Mouse (Mus musculus): ENCODE results near the gene Ube2l3.
"Not testable (repeated sequence)": the region's sequence is repeated elsewhere in the genome, so short reads cannot be mapped to it uniquely, and the experiment has no call there.

The Ube2l3 gene

DNA sequence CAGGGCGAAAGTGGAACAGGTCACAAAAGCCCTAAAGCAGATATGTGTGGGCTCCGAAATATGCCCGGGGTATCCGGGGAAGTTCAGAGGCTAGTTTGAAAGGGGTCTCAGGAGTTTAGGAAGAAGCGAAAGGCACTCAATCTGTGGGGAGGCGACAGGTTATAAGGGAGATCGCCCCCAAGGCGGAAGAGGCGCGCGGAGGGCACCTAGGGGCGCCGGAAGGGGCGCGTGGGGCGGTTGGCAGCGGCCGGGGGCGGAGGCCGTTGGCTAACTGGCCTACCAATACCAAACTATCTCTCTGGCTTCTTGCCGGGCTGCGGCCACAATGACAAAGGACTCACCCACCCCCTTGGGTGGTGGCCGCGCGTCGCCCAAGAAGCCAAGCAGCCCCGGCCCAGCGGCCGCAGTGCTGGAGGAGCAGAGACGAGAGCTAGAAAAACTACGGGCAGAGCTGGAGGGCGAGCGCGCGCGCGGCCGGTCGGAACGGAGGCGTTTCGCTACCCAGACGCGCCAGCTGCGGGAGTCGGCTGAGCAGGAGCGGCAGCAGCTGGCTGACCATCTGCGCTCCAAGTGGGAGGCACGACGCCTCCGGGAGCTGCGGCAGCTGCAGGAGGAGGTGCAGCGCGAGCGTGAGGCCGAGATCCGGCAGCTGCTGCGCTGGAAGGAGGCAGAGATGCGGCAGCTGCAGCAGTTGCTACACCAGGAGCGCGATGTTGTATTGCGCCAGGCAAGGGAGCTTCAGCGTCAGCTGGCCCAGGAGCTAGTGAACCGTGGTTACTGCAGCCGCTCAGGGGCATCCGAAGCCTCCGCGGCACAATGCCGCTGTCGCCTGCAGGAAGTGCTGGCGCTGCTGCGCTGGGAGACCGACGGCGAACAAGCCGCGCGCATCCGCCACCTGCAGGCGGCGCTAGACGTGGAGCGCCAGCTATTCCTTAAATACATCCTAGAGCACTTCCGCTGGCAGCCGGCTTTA is 6.2 kb upstream of the Ube2l3 start, which contains the start of gene Rimbp3:
Gene Rimbp3, plus strand, starts transcription at position 215 of the 973 bp plus-strand sequence.
- peak; percentile 77 to 91 for DNase-seq (ENCODE audit: low spot score in 2 of 2)

GRCm38 (mm10) chr16:17204990-17205389 is 2.5 kb upstream of the Ube2l3 start:
- DNase-seq (ENCODE audit: low spot score in 2 of 2): peak in 1 of 2 experiments; percentile 10

DNA sequence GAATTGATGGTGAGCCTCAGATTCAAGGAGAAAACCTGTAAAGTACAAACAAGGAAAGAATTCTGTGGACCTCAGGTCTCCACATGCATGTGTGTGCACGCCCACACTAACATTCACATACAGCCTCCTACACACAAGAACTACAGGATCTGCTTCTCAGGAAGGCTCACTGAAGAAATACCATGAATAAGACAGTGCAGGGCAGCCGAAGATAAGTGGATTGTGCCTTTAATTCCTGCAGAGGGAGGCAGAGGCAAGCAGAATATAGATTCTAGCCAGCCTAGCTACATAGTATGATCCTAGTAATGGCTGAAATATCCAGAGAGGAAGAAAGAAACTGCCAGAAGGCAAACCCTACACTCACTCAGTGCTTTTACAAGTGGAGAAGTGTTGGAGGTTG is 472 bp downstream of the Ube2l3 start:
- DNase-seq (ENCODE audit: low spot score in 2 of 2): no peak

GRCm38 (mm10) chr16:17200953-17201707 is 1.3 kb downstream of the Ube2l3 start:
- DNase-seq (ENCODE audit: low spot score in 2 of 2): peak; percentile 57 to 77

GRCm38 (mm10) chr16:17200121-17200952 is 2.1 kb downstream of the Ube2l3 start:
- no peak for DNase-seq (ENCODE audit: low spot score in 2 of 2)

- no peak for DNase-seq (ENCODE audit: low spot score in 2 of 2)
These were observed 8.6 kb downstream of the Ube2l3 start for GRCm38 (mm10) chr16:17193823-17194222.

DNA sequence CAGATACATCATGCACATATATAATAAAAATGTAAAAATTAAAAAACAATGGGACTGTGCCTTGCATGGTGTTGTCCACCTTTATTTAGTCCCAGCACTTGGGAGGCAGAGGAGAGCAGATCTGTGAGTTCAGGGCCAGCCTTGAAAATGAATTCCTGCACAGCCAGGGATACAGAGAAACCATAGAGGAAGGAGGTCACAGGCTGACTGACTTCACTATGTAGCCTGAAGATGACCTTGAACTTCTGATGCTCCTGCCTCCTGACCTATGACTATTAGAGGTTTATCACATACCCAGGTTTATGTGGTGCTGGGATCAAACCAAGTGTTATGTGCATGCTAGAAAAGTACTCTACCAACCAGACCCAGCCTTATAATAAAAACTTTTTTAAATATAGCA is 17.0 kb downstream of the Ube2l3 start:
- DNase-seq (ENCODE audit: low spot score in 2 of 2): no peak

DNA sequence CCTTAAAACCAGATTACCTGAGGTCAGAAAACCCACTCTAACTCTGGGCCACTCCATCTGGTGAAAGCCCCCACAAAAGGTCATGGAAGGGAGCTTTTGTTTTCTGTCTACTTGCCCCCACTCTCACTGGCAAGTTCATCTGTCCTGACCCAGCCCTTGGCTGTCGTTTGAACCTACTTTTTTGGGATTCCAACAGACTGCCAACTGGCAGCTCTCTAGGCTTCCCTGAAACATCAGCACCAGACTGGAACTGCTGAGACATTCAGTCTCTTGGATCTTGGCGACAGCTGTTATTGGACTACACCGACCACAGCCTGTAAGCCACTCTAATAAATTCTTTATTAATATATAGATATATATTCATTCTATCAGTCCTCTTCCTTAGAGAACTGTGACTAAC is 19.4 kb downstream of the Ube2l3 start:
- DNase-seq (ENCODE audit: low spot score in 2 of 2): no peak

- no peak for DNase-seq (ENCODE audit: low spot score in 2 of 2)
These were observed 20.3 kb downstream of the Ube2l3 start for GRCm38 (mm10) chr16:17182136-17182535.

DNA sequence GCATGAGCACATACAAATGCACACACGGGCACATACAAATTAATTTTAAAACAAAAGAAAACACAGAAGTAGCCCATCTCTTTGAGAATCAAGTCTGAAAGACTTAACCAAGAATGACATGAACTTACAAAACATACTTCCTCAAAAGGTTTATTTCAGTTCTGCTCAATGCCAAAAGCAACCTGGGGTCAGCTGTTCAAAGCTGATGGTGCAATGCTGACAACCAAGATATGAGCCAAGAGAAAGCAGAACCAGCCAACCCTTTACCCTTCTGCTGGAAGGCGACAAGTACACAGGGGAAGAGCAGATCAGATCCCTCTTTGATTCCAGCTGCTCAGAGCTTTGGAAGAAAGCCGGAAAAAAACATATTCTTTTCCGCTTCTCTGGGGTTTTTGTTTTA is 21.1 kb downstream of the Ube2l3 start:
- DNase-seq (ENCODE audit: low spot score in 2 of 2): no peak

GRCm38 (mm10) chr16:17179706-17180105 is 22.7 kb downstream of the Ube2l3 start:
- DNase-seq (ENCODE audit: low spot score in 2 of 2): no peak

DNA sequence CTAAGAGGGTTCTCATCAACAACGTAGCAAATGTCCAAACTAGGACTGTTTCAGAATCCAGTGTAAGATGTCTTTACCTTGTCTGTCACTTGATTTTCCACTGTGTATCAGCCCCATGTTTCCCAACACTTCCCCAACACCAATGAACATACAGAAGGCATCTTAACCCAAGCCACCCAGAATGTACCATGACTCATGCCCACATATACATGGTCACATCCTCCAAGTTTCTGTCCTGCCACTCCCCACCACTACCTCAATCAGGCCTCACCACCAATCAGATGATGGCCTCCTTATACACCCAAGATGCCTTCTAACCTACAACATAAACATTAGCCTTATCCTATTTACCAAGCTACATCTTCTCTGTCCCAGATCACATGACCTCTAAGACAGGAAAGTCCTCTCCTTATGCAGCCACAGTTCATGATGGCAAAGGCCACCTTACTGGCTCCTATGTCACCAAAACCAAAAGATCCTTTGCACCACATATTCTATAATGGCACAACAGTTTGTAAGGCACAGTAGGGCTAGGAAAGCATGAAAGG is 24.8 kb downstream of the Ube2l3 start:
- DNase-seq (ENCODE audit: low spot score in 2 of 2): no peak

DNA sequence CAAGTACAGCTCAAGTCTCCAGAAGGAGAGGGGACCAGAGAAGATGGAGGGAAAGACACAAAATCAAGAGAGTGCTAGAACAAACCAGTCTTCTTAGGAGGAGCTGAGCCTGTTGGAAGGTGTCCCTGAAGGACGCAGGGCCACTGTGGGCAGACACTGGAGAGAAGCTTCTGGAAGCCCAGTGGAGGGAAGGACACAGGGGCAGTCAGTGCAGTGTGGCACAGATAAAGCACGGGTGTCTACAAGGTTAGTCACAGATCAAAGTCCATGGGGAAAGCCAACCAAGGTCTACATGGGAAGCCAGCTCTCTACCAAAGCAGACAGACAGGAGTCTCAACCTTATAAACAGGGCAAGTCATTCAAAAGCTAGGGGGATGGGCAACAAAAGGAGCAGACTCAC is 26.7 kb downstream of the Ube2l3 start:
- DNase-seq (ENCODE audit: low spot score in 2 of 2): no peak

DNA sequence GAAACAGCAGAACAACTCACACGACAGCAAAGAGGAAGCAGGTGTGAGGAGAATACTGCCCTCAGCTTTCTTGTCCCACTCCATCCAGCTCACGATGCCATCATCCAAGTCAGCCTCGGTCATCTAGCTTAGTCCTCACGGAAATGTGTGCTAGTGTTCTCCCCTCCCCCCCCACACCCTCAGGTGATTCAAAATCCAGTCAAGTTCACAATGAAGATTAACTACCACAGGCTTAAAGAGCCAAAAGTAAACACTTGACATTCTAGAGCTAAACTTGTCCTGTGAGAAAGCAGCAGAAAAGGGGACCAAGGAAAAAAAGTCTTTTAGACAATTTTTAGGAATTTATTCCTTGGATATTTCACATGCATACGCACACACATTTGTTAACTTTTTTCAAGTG is 34.4 kb downstream of the Ube2l3 start:
- DNase-seq (ENCODE audit: low spot score in 2 of 2): no peak

- no peak for DNase-seq (ENCODE audit: low spot score in 2 of 2)
These were observed 35.3 kb downstream of the Ube2l3 start for GRCm38 (mm10) chr16:17167179-17167578.

DNA sequence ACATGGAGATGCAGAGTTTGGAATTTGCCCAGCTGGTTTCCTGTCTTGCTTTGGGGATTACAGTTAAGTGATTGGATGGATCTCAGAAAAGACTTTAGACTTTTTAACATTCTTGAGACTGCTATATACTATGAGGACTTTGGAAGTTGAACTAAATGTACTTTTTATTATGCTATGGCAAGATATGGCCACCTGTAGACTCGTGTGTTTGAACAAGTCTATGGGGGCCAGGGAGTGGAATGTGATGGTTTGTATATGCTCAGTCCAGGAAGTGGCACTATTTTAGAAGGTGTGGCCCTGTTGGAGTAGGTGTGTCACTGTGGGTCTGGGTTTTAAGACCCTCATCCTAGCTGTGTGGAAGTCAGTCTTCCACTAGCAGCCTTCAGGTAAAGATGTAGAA is 37.0 kb downstream of the Ube2l3 start:
- not testable (repeated sequence) for DNase-seq (ENCODE audit: low spot score in 2 of 2)

DNA sequence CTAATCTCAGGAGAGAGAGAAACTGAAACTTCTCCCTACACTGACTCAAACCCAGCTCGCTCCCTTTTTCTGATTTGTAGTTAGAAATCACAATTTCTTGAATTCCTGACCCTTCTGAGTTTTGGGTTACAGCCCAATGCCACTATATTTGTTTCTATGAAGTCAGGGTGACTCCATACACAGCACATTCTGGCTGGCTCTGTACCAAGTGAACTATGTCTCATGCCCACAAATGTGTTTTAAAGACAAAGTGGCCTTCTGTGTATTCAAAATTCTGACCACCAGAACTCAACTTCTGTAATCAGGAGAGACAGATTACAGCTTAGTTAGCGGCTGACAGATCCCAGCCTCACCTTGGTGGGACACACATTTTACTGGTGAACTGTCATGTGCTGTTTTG is 48.1 kb downstream of the Ube2l3 start:
- DNase-seq (ENCODE audit: low spot score in 2 of 2): no peak

DNA sequence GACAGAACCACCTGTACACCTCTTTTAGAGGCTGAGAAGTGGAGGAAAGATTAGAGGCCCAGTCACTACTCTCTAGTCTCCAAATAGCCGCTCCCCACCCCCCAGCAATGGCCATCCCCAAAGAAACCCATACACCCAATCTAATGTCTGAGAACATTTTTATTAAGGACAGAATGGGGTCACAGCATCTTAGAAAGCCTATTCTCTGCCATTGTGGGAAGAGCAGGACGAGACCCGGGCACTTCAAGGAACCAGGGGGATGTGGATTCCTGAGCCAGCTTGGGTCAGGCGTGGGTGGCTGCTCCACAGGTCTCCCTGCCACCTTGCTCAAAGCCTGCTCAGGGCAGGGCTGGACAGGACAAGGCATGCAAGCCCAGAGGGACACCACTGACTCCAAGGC is 50.6 kb downstream of the Ube2l3 start:
- DNase-seq (ENCODE audit: low spot score in 2 of 2): no peak

GRCm38 (mm10) chr16:17150520-17151258 is 51.8 kb downstream of the Ube2l3 start:
- no peak for DNase-seq (ENCODE audit: low spot score in 2 of 2)

DNA sequence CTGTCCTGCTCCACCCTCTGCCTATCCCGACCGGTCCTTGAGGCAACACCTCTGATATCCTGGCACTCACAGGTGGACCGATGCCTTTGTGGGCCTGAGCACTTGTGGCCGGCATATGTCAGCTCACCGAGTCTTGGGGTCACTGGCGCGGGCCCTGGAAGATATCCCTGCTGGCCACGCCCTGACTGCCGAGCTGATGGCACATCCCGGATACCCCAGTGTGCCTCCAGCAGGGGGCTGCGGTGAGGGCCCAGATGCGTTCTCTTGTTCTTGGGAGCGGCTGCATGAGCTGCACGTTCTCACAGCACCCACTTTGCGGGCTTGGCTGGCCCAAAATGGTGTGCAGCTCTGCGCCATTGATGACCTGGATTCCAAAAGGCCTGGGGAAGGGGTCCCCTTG is 54.4 kb downstream of the Ube2l3 start:
- no peak for DNase-seq (ENCODE audit: low spot score in 2 of 2)

Data from cerebellum, postnatal 4 days (tissue).